Mouse (Mus musculus) embryonic facial prominence, embryonic 12.5 days (tissue): ENCODE measurements around the gene Psmg4. TPM values are rescaled to one million over a fixed set of nuclear protein-coding genes. Genes with fewer than 3 reads are reported as not detected.

ENCODE experiments used
- ATAC-seq: fragments of 200-750 bp; cut with Nextera tagmentation; 2 replicates; pipeline ENCODE4 v1.8.0; 2017; ENCODE audit not compliant: insufficient number of reproducible peaks, insufficient read depth, low FRiP score, low TSS enrichment
- H3K27ac ChIP-seq: fragments of 300-500 bp; sonication (generic); 2 replicates; pipeline ENCODE4 v1.5.1; 2016; ENCODE audit warnings: mild to moderate bottlenecking
- H3K27me3 ChIP-seq: fragments of 300-500 bp; sonication (generic); 2 replicates; pipeline ENCODE4 v1.6.1; 2016; ENCODE audit warnings: mild to moderate bottlenecking, moderate library complexity
- H3K36me3 ChIP-seq: fragments of 300-500 bp; sonication (generic); 2 replicates; pipeline ENCODE4 v1.6.1; 2016; ENCODE audit warnings: mild to moderate bottlenecking
- H3K4me1 ChIP-seq: fragments of 300-500 bp; sonication (generic); 2 replicates; pipeline ENCODE4 v1.6.1; 2016
- H3K4me2 ChIP-seq: fragments of 300-500 bp; sonication (generic); replicated peaks from 2 replicates; pipeline ENCODE4 v1.6.1; 2016; ENCODE audit warnings: mild to moderate bottlenecking, moderate library complexity
- H3K4me3 ChIP-seq: fragments of 300-500 bp; sonication (generic); 2 replicates; pipeline ENCODE4 v1.5.1; 2016; ENCODE audit warnings: mild to moderate bottlenecking
- H3K9ac ChIP-seq: fragments of 300-500 bp; sonication (generic); 2 replicates; pipeline ENCODE4 v1.6.1; 2016; ENCODE audit warnings: mild to moderate bottlenecking, moderate library complexity
- H3K9me3 ChIP-seq: fragments of 300-500 bp; sonication (generic); 2 replicates; pipeline ENCODE4 v1.6.1; 2016; ENCODE audit warnings: mild to moderate bottlenecking, moderate library complexity
- WGBS: fragments of 180-500 bp; shearing (Covaris S2); methylation state at CpG from one replicate; pipeline ENCODE4 v1.1.7; 2016; 5-methylcytosine and 5-hydroxymethylcytosine counted together
- polyA plus RNA-seq: library from polyadenylated mRNA; unstranded; fragments of >200 nt; fragmentation: Nextera tagmentation; extraction: Ambion mirVana; gene quantifications from 2 replicates; pipeline ENCODE4 v1.2.1, GENCODE M21; 2016

The Psmg4 gene
- polyA plus RNA-seq, result 111 TPM in 2 replicates

DNA sequence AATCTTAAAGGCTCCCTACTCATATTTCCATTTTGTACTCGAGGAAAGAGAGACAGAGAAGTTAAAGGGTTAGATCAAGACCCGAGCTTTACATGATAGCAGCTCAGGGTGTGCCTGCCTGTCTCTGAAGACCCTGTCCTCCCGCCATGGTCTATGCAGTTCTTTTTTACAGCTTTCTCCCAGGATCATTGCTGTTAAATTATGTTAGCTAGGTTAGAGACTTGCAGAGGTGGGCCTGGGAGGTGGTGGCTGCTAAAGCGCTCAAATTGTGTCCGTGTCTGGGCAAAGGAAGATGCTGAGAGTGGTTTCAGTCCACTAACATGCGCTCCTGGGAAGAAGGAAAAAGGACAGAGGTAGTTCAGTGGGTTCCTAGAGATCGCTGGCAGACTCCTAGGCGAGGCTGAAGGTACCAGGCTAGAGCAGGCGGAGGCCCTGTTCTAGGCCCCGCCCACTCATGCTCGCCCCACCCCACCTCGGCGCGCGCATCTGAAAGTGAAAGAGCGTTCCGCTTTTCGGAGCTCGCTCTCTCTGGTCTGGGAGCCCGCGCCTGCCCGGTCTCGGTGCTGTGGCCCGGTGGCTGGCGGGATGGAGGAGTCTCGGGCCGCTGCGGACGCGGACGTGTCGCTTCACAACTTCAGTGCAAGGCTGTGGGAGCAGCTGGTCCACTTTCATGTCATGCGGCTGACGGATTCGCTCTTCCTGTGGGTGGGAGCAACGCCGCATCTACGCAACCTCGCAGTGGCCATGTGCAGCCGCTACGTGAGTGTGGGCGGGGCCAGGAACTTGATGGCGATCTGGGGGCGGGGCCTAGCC lies at the start of gene Psmg4:
Gene Psmg4, plus strand, starts transcription at position 474 of the 813 bp plus-strand sequence.
- H3K27ac ChIP-seq, result peak within 1 kb of the TSS; percentile 92
- no peaks in the 10 kb centered on the region for H3K9me3 ChIP-seq
- no peaks in the 10 kb centered on the region for H3K27me3 ChIP-seq
- H3K4me2 ChIP-seq, result peak within 1 kb of the TSS; percentile 62
- 3% methylated on average over 44 of the region's 44 CpGs for WGBS
- H3K36me3 ChIP-seq, result peaks cover 7% of the 10 kb centered on the region
- H3K9ac ChIP-seq, result peak within 1 kb of the TSS; percentile 68
- peak; percentile 90 for ATAC-seq
- H3K4me1 ChIP-seq, result peaks cover 12% of the 10 kb centered on the region
- peak within 1 kb of the TSS; percentile 75 for H3K4me3 ChIP-seq

DNA sequence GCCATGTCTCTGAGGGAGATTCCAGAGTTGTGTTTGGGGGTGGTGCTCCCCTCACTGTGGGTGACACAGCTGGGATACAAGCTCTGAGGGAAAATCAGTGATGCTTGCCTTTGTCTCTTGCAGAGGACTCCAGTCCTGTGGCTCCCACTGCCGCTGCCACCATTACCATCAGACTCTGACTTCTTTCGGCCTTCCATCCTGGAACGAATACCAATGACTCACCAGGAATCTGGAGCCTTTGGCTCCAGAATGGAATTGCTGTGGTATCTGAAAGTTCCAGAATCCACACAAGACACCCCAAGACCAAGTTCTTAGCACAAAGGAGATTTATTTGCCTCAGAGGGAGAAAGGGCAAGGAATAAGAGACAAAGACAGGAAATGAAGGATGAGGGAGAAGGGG lies 49.7 kb upstream of the Psmg4 start:
- whole genome bisulfite sequencing, result 88% methylated on average over 3 of the region's 3 CpGs
- Histone ChIP-seq H3K4me1 (no peaks in the 10 kb centered on the region), H3K9ac (no peak overlapping the region), H3K36me3 (no peaks in the 10 kb centered on the region), H3K27ac (no peak overlapping the region), H3K4me2 (no peak overlapping the region), H3K27me3 (no peaks in the 10 kb centered on the region), H3K9me3 (no peaks in the 10 kb centered on the region), H3K4me3 (no peak overlapping the region)
- no peak for ATAC-seq

DNA sequence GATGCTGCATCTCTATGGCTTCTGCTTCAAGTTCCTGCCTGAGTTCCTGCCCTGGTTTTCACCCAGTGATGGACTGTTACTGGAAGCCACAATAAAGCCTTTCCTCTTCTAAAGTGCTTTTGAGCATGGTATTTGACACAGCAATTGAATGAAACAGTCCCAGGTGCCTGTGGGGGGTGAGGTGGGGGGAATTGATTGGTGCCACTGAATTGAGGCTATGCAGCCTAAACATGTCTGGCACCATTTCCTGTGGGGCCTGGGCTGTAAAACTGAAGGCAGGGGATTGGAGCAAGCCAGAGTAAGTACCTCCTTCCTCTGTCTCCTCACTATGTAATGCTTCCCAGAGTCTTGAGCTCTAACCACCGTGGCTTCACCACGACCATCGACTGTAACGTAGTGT lies 48.1 kb upstream of the Psmg4 start:
- ATAC-seq, result no peak
- 64% methylated on average over 4 of the region's 4 CpGs for WGBS
- no peak overlapping the region for H3K4me3 ChIP-seq
- no peaks in the 10 kb centered on the region for H3K36me3 ChIP-seq
- no peaks in the 10 kb centered on the region for H3K27me3 ChIP-seq
- H3K4me2 ChIP-seq, result no peak overlapping the region
- H3K27ac ChIP-seq, result no peak overlapping the region
- no peak overlapping the region for H3K9ac ChIP-seq
- H3K4me1 ChIP-seq, result no peaks in the 10 kb centered on the region
- no peaks in the 10 kb centered on the region for H3K9me3 ChIP-seq

DNA sequence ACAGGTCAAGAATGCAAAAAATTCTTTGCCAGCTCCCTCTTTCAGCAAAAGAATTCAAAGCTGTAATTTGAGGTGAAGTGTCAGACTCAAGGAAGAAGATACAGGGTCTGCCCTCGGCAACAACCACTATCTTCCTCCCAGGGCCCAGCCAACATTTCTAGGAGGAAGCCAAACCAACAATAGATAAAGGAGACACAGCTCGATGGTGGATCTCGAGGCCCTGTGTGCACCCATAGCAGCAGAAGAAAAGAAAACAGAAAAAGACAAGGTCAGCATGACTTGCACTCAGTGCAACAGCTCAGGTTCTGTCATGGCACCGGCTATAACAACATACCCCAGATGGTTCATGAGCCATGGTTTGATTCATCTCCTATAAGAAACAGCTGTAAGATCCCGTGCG lies 46.3 kb upstream of the Psmg4 start:
- Histone ChIP-seq H3K9ac (no peak overlapping the region), H3K4me2 (no peak overlapping the region), H3K9me3 (no peaks in the 10 kb centered on the region), H3K4me1 (no peaks in the 10 kb centered on the region), H3K27me3 (no peaks in the 10 kb centered on the region), H3K36me3 (no peaks in the 10 kb centered on the region), H3K27ac (no peak overlapping the region), H3K4me3 (no peak overlapping the region)
- ATAC-seq, result no peak
- 69% methylated on average over 6 of the region's 6 CpGs for WGBS

DNA sequence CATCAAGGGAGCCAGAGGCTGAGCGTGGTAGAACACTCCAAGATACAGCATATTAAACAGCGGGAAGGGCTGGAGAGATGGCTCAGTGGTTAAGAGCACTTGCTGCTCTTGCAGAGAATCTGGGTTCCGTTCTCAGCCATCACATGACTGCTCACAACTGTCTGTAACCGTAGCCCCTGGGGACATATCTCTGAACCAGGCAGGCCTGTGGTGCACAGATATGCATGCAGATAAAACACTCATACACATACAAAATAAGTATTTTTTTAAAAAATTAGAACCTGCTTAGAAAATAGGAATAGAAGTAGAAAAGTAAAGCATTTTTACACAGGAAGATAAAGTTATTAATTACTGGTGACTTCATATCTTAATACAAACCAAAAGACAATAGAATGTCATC lies 43.9 kb upstream of the Psmg4 start:
- H3K9me3 ChIP-seq, result no peaks in the 10 kb centered on the region
- WGBS, result 79% methylated on average over 4 of the region's 4 CpGs
- no peak overlapping the region for H3K27ac ChIP-seq
- no peaks in the 10 kb centered on the region for H3K4me1 ChIP-seq
- H3K4me3 ChIP-seq, result no peak overlapping the region
- no peak for ATAC-seq
- no peaks in the 10 kb centered on the region for H3K36me3 ChIP-seq
- no peak overlapping the region for H3K4me2 ChIP-seq
- H3K9ac ChIP-seq, result no peak overlapping the region
- H3K27me3 ChIP-seq, result no peaks in the 10 kb centered on the region

DNA sequence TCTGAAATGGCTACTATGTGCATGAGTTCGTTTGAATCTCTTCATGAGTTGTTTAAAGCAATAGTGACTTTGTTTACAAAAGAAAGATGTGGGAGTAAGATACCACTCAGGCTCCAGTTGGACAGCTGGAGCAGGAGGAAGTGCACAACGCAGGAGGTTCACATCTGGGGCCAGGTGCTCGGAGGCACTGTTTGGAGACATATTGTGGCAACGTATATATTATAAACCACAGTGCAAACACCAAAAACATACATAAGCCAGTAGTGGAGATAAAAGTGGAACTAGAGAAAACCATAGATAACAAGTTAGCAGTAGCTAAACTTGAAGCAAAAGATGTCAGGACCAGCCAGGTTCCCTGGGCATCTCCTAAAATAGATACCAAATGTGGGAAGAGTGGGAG lies 43.4 kb upstream of the Psmg4 start:
- ATAC-seq, result no peak
- WGBS, result 61% methylated on average over 4 of the region's 4 CpGs
- Histone ChIP-seq H3K4me3 (no peak overlapping the region), H3K9me3 (no peaks in the 10 kb centered on the region), H3K4me1 (no peaks in the 10 kb centered on the region), H3K27me3 (no peaks in the 10 kb centered on the region), H3K9ac (no peak overlapping the region), H3K4me2 (no peak overlapping the region), H3K27ac (no peak overlapping the region), H3K36me3 (no peaks in the 10 kb centered on the region)

DNA sequence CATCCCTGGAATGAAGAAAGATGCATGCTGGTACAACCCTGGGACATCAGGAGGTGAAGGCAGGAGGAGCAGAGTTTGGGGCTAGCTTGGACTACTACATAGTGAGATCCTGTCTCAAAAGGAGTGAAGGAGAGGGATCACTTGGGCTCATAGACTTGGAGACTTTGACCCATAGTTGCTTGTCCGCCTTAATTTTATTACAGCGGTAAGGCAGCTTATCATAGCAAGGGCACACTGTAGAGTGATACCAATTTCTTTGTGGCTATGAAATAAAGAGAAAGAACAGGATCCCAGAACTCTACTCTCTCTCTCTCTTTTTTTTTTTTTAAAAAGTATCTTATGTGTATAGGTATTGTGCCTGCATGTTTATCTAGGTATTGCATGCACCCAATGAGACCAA lies 42.2 kb upstream of the Psmg4 start:
- Histone ChIP-seq H3K9ac (no peak overlapping the region), H3K4me3 (no peak overlapping the region), H3K4me2 (no peak overlapping the region), H3K27me3 (no peaks in the 10 kb centered on the region), H3K9me3 (no peaks in the 10 kb centered on the region), H3K4me1 (peaks cover 5% of the 10 kb centered on the region; the same call in 1 of the 2 replicates), H3K36me3 (0 out of 2 replicates have a peak, but pooled peaks cover 5% of the 10 kb centered on the region), H3K27ac (no peak overlapping the region)
- ATAC-seq, result no peak
- WGBS, result 96% methylated on average over 2 of the region's 2 CpGs

DNA sequence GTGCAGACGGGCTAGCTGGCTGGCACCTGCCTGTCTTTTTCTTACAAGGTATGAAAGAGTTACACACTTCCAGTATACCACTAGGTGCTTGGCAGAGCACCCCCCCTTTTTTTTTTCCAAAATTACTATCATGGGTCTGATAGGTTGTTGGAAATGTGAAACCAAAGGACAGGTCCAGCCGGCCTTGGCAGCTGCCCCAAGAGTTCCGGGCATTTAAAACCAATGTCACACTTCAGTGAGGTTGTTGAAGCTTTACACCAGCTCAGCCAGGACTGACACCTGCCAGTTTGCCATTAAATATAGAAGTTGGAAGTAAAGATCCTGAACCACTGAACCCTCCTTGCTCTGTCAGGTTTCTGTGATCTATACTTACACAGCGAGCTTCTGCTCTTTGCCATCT lies 37.1 kb upstream of the Psmg4 start:
- Histone ChIP-seq H3K36me3 (0 out of 2 replicates have a peak, but pooled peaks cover 5% of the 10 kb centered on the region), H3K4me2 (peak overlapping the region; percentile 18; the same call in 1 of the 2 replicates), H3K4me1 (peaks cover 20% of the 10 kb centered on the region), H3K27me3 (no peaks in the 10 kb centered on the region), H3K9me3 (no peaks in the 10 kb centered on the region), H3K9ac (no peak overlapping the region), H3K4me3 (no peak overlapping the region), H3K27ac (no peak overlapping the region)
- no peak for ATAC-seq
- 82% methylated on average over 4 of the region's 4 CpGs for WGBS

DNA sequence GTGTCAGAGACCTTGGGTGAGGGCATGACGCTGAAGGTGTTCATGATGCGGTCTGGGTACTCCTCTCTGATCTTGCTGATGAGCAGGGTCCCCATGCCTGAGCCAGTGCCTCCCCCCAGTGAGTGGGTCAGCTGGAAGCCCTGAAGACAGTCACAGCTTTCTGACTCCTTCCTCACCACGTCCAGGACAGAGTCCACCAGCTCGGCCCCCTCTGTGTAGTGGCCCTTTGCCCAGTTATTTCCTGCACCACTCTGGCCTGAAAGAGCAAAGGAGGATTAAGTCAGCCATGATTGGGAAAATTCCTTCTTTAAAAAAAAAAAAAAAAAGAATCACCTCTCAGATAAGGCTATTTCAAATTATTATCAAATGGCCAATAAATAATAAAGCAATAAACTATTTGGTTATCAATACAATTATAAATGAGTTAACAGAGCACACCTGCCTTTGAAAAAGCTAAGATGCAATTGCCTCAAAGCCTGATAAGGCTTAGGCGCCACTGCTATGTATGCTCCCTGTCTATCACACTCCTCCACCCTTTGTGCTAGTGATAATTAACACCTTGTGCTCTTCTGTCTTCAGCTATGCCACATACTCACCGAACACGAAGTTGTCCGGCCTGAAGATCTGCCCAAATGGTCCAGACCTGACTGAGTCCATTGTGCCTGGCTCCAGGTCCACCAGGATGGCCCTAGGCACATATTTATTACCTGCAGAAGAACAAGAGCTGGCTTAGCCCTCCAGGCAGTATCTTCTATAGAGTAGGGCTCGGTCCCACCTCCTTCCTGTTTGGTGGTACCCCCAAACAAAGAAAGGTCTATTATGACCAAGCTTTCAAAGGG lies 34.3 kb upstream of the Psmg4 start:
- peak overlapping the region; percentile 78 for H3K4me2 ChIP-seq
- 64% methylated on average over 9 of the region's 9 CpGs for WGBS
- ATAC-seq, result no peak
- no peak overlapping the region; the same call in 1 of the 2 replicates for H3K9ac ChIP-seq
- H3K27me3 ChIP-seq, result no peaks in the 10 kb centered on the region
- H3K4me1 ChIP-seq, result peaks cover 39% of the 10 kb centered on the region
- H3K9me3 ChIP-seq, result no peaks in the 10 kb centered on the region
- H3K27ac ChIP-seq, result no peak overlapping the region
- H3K4me3 ChIP-seq, result peak overlapping the region; percentile 63
- 0 out of 2 replicates have a peak, but pooled peaks cover 5% of the 10 kb centered on the region for H3K36me3 ChIP-seq

DNA sequence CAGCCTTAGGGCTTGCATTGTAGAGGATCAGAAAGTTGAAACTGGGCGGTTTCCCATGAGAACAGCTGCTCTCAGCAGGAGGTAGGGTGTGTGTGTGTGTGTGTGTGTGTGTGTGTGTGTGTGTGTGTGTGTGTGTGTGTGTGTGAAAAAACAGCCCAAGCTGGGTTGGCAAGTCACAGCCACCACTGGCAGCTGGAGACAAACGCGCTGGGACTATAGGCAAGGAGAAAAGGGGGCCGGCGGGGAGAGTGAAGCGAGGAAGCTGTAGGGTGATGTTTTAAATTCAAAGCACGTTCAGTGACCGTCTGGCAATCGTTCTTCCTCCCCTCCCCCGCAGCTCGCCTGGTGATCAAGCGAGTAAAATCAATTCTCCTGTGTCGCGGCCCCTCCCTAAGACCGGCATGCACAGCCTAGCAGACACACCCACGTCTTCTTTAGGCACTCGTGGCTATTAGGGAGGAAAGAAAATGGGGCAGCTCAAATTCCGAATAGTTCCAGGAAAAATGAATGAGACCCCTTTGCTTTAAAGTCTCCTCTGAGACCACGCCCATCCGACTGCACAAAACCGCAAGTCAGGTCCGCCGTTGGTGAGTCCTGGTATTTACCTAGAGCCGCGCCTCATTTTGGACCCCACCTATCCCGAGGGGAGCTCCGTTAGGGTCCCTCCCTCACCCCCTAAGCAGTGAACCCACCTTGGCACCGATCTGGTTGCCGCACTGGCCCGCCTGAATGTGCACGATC lies 33.1 kb upstream of the Psmg4 start:
- no peaks in the 10 kb centered on the region for H3K27me3 ChIP-seq
- H3K4me1 ChIP-seq, result peaks cover 43% of the 10 kb centered on the region
- 0 out of 2 replicates have a peak, but pooled peaks cover 5% of the 10 kb centered on the region for H3K36me3 ChIP-seq
- H3K4me2 ChIP-seq, result peak overlapping the region; percentile 78
- peak overlapping the region; percentile 63 for H3K4me3 ChIP-seq
- H3K27ac ChIP-seq, result peak overlapping the region; percentile 94
- WGBS, result under 1% methylated on average over 31 of the region's 31 CpGs
- no peaks in the 10 kb centered on the region for H3K9me3 ChIP-seq
- ATAC-seq, result peak; percentile 6; the same call in 1 of the 2 replicates
- H3K9ac ChIP-seq, result peak overlapping the region; percentile 62

DNA sequence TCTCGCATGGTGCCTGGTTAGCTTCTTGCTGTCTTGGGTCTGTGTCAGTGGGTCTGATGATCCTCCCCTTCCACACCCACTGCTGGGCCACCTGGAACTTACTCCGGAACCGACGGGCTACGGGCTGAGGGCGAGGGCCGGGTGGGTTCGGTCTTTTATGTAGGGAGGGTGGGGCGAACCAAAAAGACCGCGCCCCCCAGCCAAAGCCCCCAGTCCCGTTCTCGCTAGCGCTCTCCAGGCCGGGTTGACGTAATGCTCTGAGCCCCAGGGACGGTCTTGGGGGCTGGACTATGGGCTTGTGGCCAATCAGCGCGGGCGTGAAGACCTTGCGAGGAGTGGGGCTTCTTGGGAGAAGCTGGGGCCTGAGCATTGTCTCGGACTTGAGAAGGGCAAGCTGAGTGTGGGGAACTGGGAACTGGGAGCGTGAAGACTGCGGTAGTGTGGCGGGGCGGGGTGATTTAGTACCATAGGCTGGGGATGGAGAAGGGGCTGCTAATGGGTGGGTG lies 32.5 kb upstream of the Psmg4 start, which contains the start of gene Tubb2b:
Gene Tubb2b, minus strand, starts transcription at position 241 of the 506 bp plus-strand sequence.
- peak within 1 kb of the TSS; percentile 78 for H3K4me2 ChIP-seq
- H3K27ac ChIP-seq, result peak within 1 kb of the TSS; percentile 94
- ATAC-seq, result peak; percentile 92
- no peaks in the 10 kb centered on the region for H3K36me3 ChIP-seq
- peak within 1 kb of the TSS; percentile 63 for H3K4me3 ChIP-seq
- WGBS, result 1% methylated on average over 26 of the region's 26 CpGs
- H3K27me3 ChIP-seq, result no peaks in the 10 kb centered on the region
- peak within 1 kb of the TSS; percentile 62 for H3K9ac ChIP-seq
- H3K9me3 ChIP-seq, result no peaks in the 10 kb centered on the region
- H3K4me1 ChIP-seq, result peaks cover 41% of the 10 kb centered on the region
